ENCODE assay signal across 9 mouse cellular contexts in genomic region chr19:6305517-6306115, GRCm38 (mm10). TPM values are rescaled to one million over a fixed set of nuclear protein-coding genes. Genes with fewer than 3 reads are reported as not detected.
A peak's percentile ranks its signal among the peaks of the same experiment; 100 is the strongest.
DNase-seq lines count a peak whose midpoint lies in the region; ATAC-seq and TF ChIP-seq lines count a peak whose summit lies in the region.
"Had no signal": no experiment of that assay in that cellular context is flagged by ENCODE, and none has a peak within 500 bp of the region (broad histone marks: within the 10 kb centered on the region; RNA-seq: fewer than 3 reads in every experiment).

No protein-coding gene starts in this region.

- 50% methylated on average over 8 of the region's 8 CpGs for WGBS in heart, embryonic 11.5 days (ENCODE audit: insufficient replicate concordance)
- WGBS in forebrain, postnatal 0 days: 62% methylated on average over 8 of the region's 8 CpGs
- 54% methylated on average over 8 of the region's 8 CpGs for WGBS in liver, embryonic 16.5 days (ENCODE audit: insufficient replicate concordance)

- H3K4me2 ChIP-seq in heart, embryonic 11.5 days: peak overlapping the region; percentile 79
- peak overlapping the region; percentile 55; the same call in 1 of the 2 replicates for H3K4me2 ChIP-seq in forebrain, postnatal 0 days (ENCODE audit: low read depth)
- H3K4me2 ChIP-seq in liver, embryonic 16.5 days (ENCODE audit: low read depth, low read length): peak overlapping the region; percentile 96

- no peak for ATAC-seq in heart, embryonic 11.5 days (replicated peaks; ENCODE audit: insufficient number of reproducible peaks, low FRiP score, low TSS enrichment)
- no peak for ATAC-seq in G1E (ENCODE audit: extremely low read depth, insufficient number of reproducible peaks, low FRiP score, poor library complexity, severe bottlenecking)
- no peak for ATAC-seq in forebrain, postnatal 0 days
- no peak for ATAC-seq in liver, embryonic 16.5 days (ENCODE audit: low read depth)
- no peak for ATAC-seq in monocyte, adult 5-6 weeks (replicated peaks; ENCODE audit: insufficient number of reproducible peaks, low FRiP score, low TSS enrichment, poor library complexity, severe bottlenecking)

- no peak for TF ChIP-seq CTCF in G1E (IDR thresholded peaks at IDR 0.05; ENCODE audit: low read depth, low read length)
- TF ChIP-seq CTCF in forebrain, postnatal 0 days (IDR thresholded peaks at IDR 0.05; ENCODE audit: low read depth): no peak

- H3K9me3 ChIP-seq in heart, embryonic 11.5 days (replicated peaks; ENCODE audit: control insufficient read depth, low read length): no peaks in the 10 kb centered on the region
- H3K9me3 ChIP-seq in G1E (replicated peaks): no peaks in the 10 kb centered on the region
- H3K9me3 ChIP-seq in forebrain, postnatal 0 days (ENCODE audit: low read length): no peaks in the 10 kb centered on the region
- no peaks in the 10 kb centered on the region for H3K9me3 ChIP-seq in liver, embryonic 16.5 days (replicated peaks; ENCODE audit: control insufficient read depth, low read length)

- H3K4me3 ChIP-seq in heart, embryonic 11.5 days (ENCODE audit: low read depth, low read length): peak overlapping the region; percentile 69
- H3K4me3 ChIP-seq in G1E (ENCODE audit: low read depth, low read length): peak overlapping the region; percentile 77
- H3K4me3 ChIP-seq in forebrain, postnatal 0 days (ENCODE audit: low read depth, low read length): peak overlapping the region; percentile 53; the same call in 1 of the 2 replicates
- H3K4me3 ChIP-seq in liver, embryonic 16.5 days (ENCODE audit: low read depth, low read length): peak overlapping the region; percentile 72

- H3K27ac ChIP-seq in heart, embryonic 11.5 days (ENCODE audit: low read depth, low read length): peak overlapping the region; percentile 65
- no peak overlapping the region for H3K27ac ChIP-seq in forebrain, postnatal 0 days (ENCODE audit: low read depth, low read length)
- peak overlapping the region; percentile 80 for H3K27ac ChIP-seq in liver, embryonic 16.5 days (ENCODE audit: low read length)

- intact Hi-C loops in heart, postnatal 25 days (cut with DNase I): loop anchor here (2.0 kb wide), 1 partner anchor 25 kb away; no protein-coding TSS in a partner anchor

- H3K27me3 ChIP-seq in heart, embryonic 11.5 days (ENCODE audit: control insufficient read depth, insufficient read depth, low read length): no peaks in the 10 kb centered on the region
- no peaks in the 10 kb centered on the region for H3K27me3 ChIP-seq in G1E (ENCODE audit: insufficient read depth, low read length)
- H3K27me3 ChIP-seq in forebrain, postnatal 0 days (ENCODE audit: insufficient read depth, low read length): no peaks in the 10 kb centered on the region
- H3K27me3 ChIP-seq in liver, embryonic 16.5 days (ENCODE audit: control insufficient read depth, insufficient read depth, low read depth, low read length): no peaks in the 10 kb centered on the region
- H3K27me3 ChIP-seq: Patski had no signal

- H3K4me1 ChIP-seq in heart, embryonic 11.5 days (ENCODE audit: control insufficient read depth, insufficient read depth, low read length): peaks cover 28% of the 10 kb centered on the region
- peaks cover 72% of the 10 kb centered on the region for H3K4me1 ChIP-seq in G1E (ENCODE audit: insufficient read depth, low read depth, low read length)
- no peaks in the 10 kb centered on the region for H3K4me1 ChIP-seq in forebrain, postnatal 0 days (ENCODE audit: insufficient read depth)
- H3K4me1 ChIP-seq in liver, embryonic 16.5 days (ENCODE audit: control insufficient read depth, low read depth, low read length): peaks cover 55% of the 10 kb centered on the region

- H3K36me3 ChIP-seq in heart, embryonic 11.5 days (ENCODE audit: control insufficient read depth, insufficient read depth, low read length): peaks cover 4% of the 10 kb centered on the region; the same call in 1 of the 2 replicates
- H3K36me3 ChIP-seq in G1E (replicated peaks): peaks cover 30% of the 10 kb centered on the region
- H3K36me3 ChIP-seq in forebrain, postnatal 0 days (ENCODE audit: insufficient read depth): no peaks in the 10 kb centered on the region
- H3K36me3 ChIP-seq in liver, embryonic 16.5 days (ENCODE audit: control insufficient read depth, insufficient read depth): no peaks in the 10 kb centered on the region

- DNase-seq in heart, postnatal 25 days (ENCODE audit: low spot score): no peak
- DNase-seq in G1E (ENCODE audit: low spot score): no peak
- no peak for DNase-seq in forebrain, postnatal 0 days
- DNase-seq in right cerebral cortex, postnatal 10 days (ENCODE audit: low spot score in 2 of 2): no peak
- DNase-seq in right cerebral cortex, postnatal 25 days: no peak

- H3K9ac ChIP-seq in heart, embryonic 11.5 days (ENCODE audit: low read depth, low read length): peak overlapping the region; percentile 75
- H3K9ac ChIP-seq in forebrain, postnatal 0 days: no peak overlapping the region
- H3K9ac ChIP-seq in liver, embryonic 16.5 days (ENCODE audit: low read depth, low read length): peak overlapping the region; percentile 80

RNA-seq across cellular contexts. Expression of gene Cdc42bpg, which starts 0.6 kb away (rescaled TPM):
- 0.44 and 0.74 TPM in 2 replicates for polyA plus RNA-seq in heart, embryonic 11.5 days (2014; fragmentation: Nextera tagmentation; extraction: Ambion mirVana)
- 10 to 100 TPM in 1 of 2 experiments, 1 to 10 TPM in 1; 9.4 to 12.0 TPM for total RNA-seq in heart, postnatal 25 days (2021)
- total RNA-seq in G1E (2014; fragmentation: Nextera tagmentation) (5.0 and 7.6 TPM in 2 replicates), G1E (2017) (2.0 and 2.4 TPM in 2 replicates)
- polyA plus RNA-seq in G1E (2012): 14.1 and 15.4 TPM in 2 replicates
- total RNA-seq in forebrain, postnatal 0 days (2014; rRNA removed): 3.1 and 4.7 TPM in 2 replicates
- 0.11 and 0.23 TPM in 2 replicates for polyA plus RNA-seq in forebrain, postnatal 0 days (2015; fragmentation: Nextera tagmentation; extraction: Ambion mirVana)
- polyA plus RNA-seq in liver, embryonic 16.5 days (2015; fragmentation: Nextera tagmentation; extraction: Ambion mirVana): 0.34 and 0.40 TPM in 2 replicates
- total RNA-seq in monocyte, adult 5-6 weeks (2017): 1.9 to 4.3 TPM (median 2.2 TPM) in 3 replicates

RNA-seq across cellular contexts. Expression of gene Ehd1, which starts 29.1 kb away (rescaled TPM):
- polyA plus RNA-seq in heart, embryonic 11.5 days (2014; fragmentation: Nextera tagmentation; extraction: Ambion mirVana): 70.0 and 82.8 TPM in 2 replicates
- 100 to 1,000 TPM; 119 to 139 TPM for total RNA-seq in heart, postnatal 25 days (2021)
- total RNA-seq in G1E (2014; fragmentation: Nextera tagmentation): 18.0 and 18.7 TPM in 2 replicates
- 22.0 and 23.3 TPM in 2 replicates for total RNA-seq in G1E (2017)
- 132 and 135 TPM in 2 replicates for polyA plus RNA-seq in G1E (2012)
- 91.9 and 120 TPM in 2 replicates for total RNA-seq in forebrain, postnatal 0 days (2014; rRNA removed)
- polyA plus RNA-seq in forebrain, postnatal 0 days (2015; fragmentation: Nextera tagmentation; extraction: Ambion mirVana): 69.9 and 75.4 TPM in 2 replicates
- polyA plus RNA-seq in liver, embryonic 16.5 days (2015; fragmentation: Nextera tagmentation; extraction: Ambion mirVana): 62.1 and 68.6 TPM in 2 replicates
- total RNA-seq in monocyte, adult 5-6 weeks (2017): 40.8 to 62.5 TPM (median 59.6 TPM) in 3 replicates

RNA-seq across cellular contexts. Expression of gene Men1, which starts 29.2 kb away (rescaled TPM):
- 31.8 and 35.1 TPM in 2 replicates for polyA plus RNA-seq in heart, embryonic 11.5 days (2014; fragmentation: Nextera tagmentation; extraction: Ambion mirVana)
- total RNA-seq in heart, postnatal 25 days (2021): 10 to 100 TPM; 12.4 to 14.5 TPM
- 51.0 and 53.9 TPM in 2 replicates for total RNA-seq in G1E (2014; fragmentation: Nextera tagmentation)
- 28.8 and 30.9 TPM in 2 replicates for total RNA-seq in G1E (2017)
- polyA plus RNA-seq in G1E (2012): 146 and 213 TPM in 2 replicates
- total RNA-seq in forebrain, postnatal 0 days (2014; rRNA removed): 60.5 and 64.3 TPM in 2 replicates
- 58.3 and 60.9 TPM in 2 replicates for polyA plus RNA-seq in forebrain, postnatal 0 days (2015; fragmentation: Nextera tagmentation; extraction: Ambion mirVana)
- 19.5 and 21.0 TPM in 2 replicates for polyA plus RNA-seq in liver, embryonic 16.5 days (2015; fragmentation: Nextera tagmentation; extraction: Ambion mirVana)
- 14.1 to 22.5 TPM (median 17.8 TPM) in 3 replicates for total RNA-seq in monocyte, adult 5-6 weeks (2017)

RNA-seq across cellular contexts. Expression of gene Map4k2, which starts 35.3 kb away (rescaled TPM):
- 9.6 and 10.1 TPM in 2 replicates for polyA plus RNA-seq in heart, embryonic 11.5 days (2014; fragmentation: Nextera tagmentation; extraction: Ambion mirVana)
- 10 to 100 TPM; 42.6 to 44.3 TPM for total RNA-seq in heart, postnatal 25 days (2021)
- total RNA-seq in G1E (2014; fragmentation: Nextera tagmentation) (13.3 and 13.4 TPM in 2 replicates), G1E (2017) (13.2 and 19.4 TPM in 2 replicates)
- 19.3 and 26.6 TPM in 2 replicates for polyA plus RNA-seq in G1E (2012)
- total RNA-seq in forebrain, postnatal 0 days (2014; rRNA removed): 43.0 and 55.8 TPM in 2 replicates
- polyA plus RNA-seq in forebrain, postnatal 0 days (2015; fragmentation: Nextera tagmentation; extraction: Ambion mirVana): 6.7 and 9.7 TPM in 2 replicates
- polyA plus RNA-seq in liver, embryonic 16.5 days (2015; fragmentation: Nextera tagmentation; extraction: Ambion mirVana): 8.2 and 8.6 TPM in 2 replicates
- total RNA-seq in monocyte, adult 5-6 weeks (2017): 119 to 200 TPM (median 169 TPM) in 3 replicates

RNA-seq across cellular contexts. Expression of gene Sf1, which starts 57.9 kb away (rescaled TPM):
- polyA plus RNA-seq in heart, embryonic 11.5 days (2014; fragmentation: Nextera tagmentation; extraction: Ambion mirVana): 106 and 124 TPM in 2 replicates
- total RNA-seq in heart, postnatal 25 days (2021): 10 to 100 TPM; 76.1 to 88.8 TPM
- 511 and 574 TPM in 2 replicates for total RNA-seq in G1E (2014; fragmentation: Nextera tagmentation)
- total RNA-seq in G1E (2017): 96.0 and 104 TPM in 2 replicates
- 1,720 and 2,369 TPM in 2 replicates for polyA plus RNA-seq in G1E (2012)
- total RNA-seq in forebrain, postnatal 0 days (2014; rRNA removed): 70.0 and 113 TPM in 2 replicates
- 89.7 and 102 TPM in 2 replicates for polyA plus RNA-seq in forebrain, postnatal 0 days (2015; fragmentation: Nextera tagmentation; extraction: Ambion mirVana)
- polyA plus RNA-seq in liver, embryonic 16.5 days (2015; fragmentation: Nextera tagmentation; extraction: Ambion mirVana): 52.1 and 58.4 TPM in 2 replicates
- total RNA-seq in monocyte, adult 5-6 weeks (2017): 222 to 393 TPM (median 317 TPM) in 3 replicates
